Comparison of ENCODE assay signal across 18 mouse cellular contexts in the genomic region with DNA sequence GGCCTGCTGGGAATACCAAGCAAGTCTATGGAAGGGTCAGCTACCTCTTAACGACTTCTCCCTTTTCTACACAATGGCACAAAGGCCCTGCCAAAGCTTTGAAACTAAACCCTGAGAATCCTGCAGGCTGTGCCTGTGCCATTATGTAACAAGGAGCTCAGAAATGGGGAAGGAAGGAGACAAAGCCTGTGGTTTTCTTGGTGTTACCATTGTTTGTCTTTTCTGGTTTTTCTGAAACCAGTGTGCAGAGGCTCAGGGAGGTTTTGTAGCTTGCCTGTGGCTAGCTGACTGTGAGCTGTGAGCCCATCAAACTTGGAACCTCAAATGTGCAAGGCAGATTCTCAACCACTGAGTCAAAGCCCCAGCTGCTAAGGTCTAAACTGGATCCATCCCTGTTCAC. TPM values are rescaled to one million over a fixed set of nuclear protein-coding genes. Genes with fewer than 3 reads are reported as not detected.
A peak's percentile ranks its signal among the peaks of the same experiment; 100 is the strongest.
DNase-seq lines count a peak whose midpoint lies in the region; ATAC-seq lines count a peak whose summit lies in the region.
"Had no signal": no experiment of that assay in that cellular context is flagged by ENCODE, and none has a peak within 500 bp of the region (broad histone marks: within the 10 kb centered on the region; RNA-seq: fewer than 3 reads in every experiment).

No protein-coding gene starts in this region.

- no peaks in the 10 kb centered on the region for H3K36me3 ChIP-seq in heart, embryonic 10.5 days
- H3K36me3 ChIP-seq: embryonic facial prominence, embryonic 15.5 days; limb, embryonic 12.5 days; liver, embryonic 13.5 days; lung, embryonic 15.5 days had no signal

- H3K9me3 ChIP-seq in heart, embryonic 10.5 days: no peaks in the 10 kb centered on the region
- H3K9me3 ChIP-seq: embryonic facial prominence, embryonic 15.5 days; forebrain, embryonic 13.5 days; limb, embryonic 12.5 days; liver, embryonic 13.5 days; lung, embryonic 15.5 days had no signal

- DNase-seq in embryo, embryonic 10.5 days (ENCODE audit: low spot score): peak; percentile 5
- DNase-seq in embryo, embryonic 10 days (ENCODE audit: low spot score): no peak
- peak; percentile 42 for DNase-seq in kidney, adult 9 months
- DNase-seq in kidney, adult 11 months: no peak
- DNase-seq in 416B (ENCODE audit: low read depth): peak; percentile 85
- DNase-seq in heart, embryonic 10.5 days (ENCODE audit: low spot score): no peak
- no peak for DNase-seq in cerebellum, adult 8-10 months
- DNase-seq: adrenal gland, postnatal 10 days; cerebellum, adult 9-10 months; embryo, embryonic 11 days; liver, embryonic 13.5 days; right cerebral cortex, postnatal 4 days; thymus, postnatal 25 days had no signal

- ATAC-seq in granulocyte monocyte progenitor cell, adult 5-6 weeks (replicated peaks; ENCODE audit: poor library complexity, severe bottlenecking): peak; percentile 85
- ATAC-seq: forebrain, embryonic 13.5 days had no signal

- no peak overlapping the region for H3K4me3 ChIP-seq in heart, embryonic 10.5 days
- H3K4me3 ChIP-seq: embryonic facial prominence, embryonic 15.5 days; forebrain, embryonic 13.5 days; limb, embryonic 12.5 days; liver, embryonic 13.5 days; lung, embryonic 15.5 days had no signal

- H3K4me1 ChIP-seq in heart, embryonic 10.5 days: no peaks in the 10 kb centered on the region
- H3K4me1 ChIP-seq: embryonic facial prominence, embryonic 15.5 days; forebrain, embryonic 13.5 days; limb, embryonic 12.5 days; liver, embryonic 13.5 days; lung, embryonic 15.5 days had no signal

- no peak overlapping the region for H3K27ac ChIP-seq in heart, embryonic 10.5 days
- H3K27ac ChIP-seq: embryonic facial prominence, embryonic 15.5 days; forebrain, embryonic 13.5 days; limb, embryonic 12.5 days; liver, embryonic 13.5 days; lung, embryonic 15.5 days had no signal

- 49% methylated on average over 1 of the region's 1 CpGs for WGBS in heart, embryonic 10.5 days

- H3K27me3 ChIP-seq in heart, embryonic 10.5 days (ENCODE audit: insufficient read depth, poor library complexity, severe bottlenecking): no peaks in the 10 kb centered on the region
- H3K27me3 ChIP-seq: embryonic facial prominence, embryonic 15.5 days; forebrain, embryonic 13.5 days; limb, embryonic 12.5 days; liver, embryonic 13.5 days; lung, embryonic 15.5 days had no signal

RNA-seq across cellular contexts. Expression of a gene that starts 37.0 kb away (rescaled TPM):
- 122 and 132 TPM in 2 replicates for total RNA-seq in granulocyte monocyte progenitor cell, adult 5-6 weeks (2014; fragmentation: Nextera tagmentation)
- total RNA-seq in granulocyte monocyte progenitor cell, adult 5-6 weeks (2017): 132 and 157 TPM in 2 replicates
- polyA plus RNA-seq in heart, embryonic 10.5 days (2016; fragmentation: Nextera tagmentation; extraction: Ambion mirVana): 21.7 and 56.6 TPM in 2 replicates

RNA-seq across cellular contexts. Expression of a gene that starts 38.1 kb away (rescaled TPM):
- not detected in 2 replicates for total RNA-seq in granulocyte monocyte progenitor cell, adult 5-6 weeks (2014; fragmentation: Nextera tagmentation)
- 1.5 TPM in 1 of 2 replicates, not detected in the other for total RNA-seq in granulocyte monocyte progenitor cell, adult 5-6 weeks (2017)
- 1.6 and 2.0 TPM in 2 replicates for polyA plus RNA-seq in heart, embryonic 10.5 days (2016; fragmentation: Nextera tagmentation; extraction: Ambion mirVana)

Comparison
In these comparisons a context has a peak if more than half of its experiments do, and no peak if none do; other contexts are left out.
1. DNase-seq: peak in embryo, embryonic 10.5 days (single experiment), kidney, adult 9 months (single experiment) and 416B (single experiment); none in embryo, embryonic 10 days (single experiment), kidney, adult 11 months (single experiment), heart, embryonic 10.5 days (single experiment) and cerebellum, adult 8-10 months (single experiment).